Mouse (Mus musculus): Measurements from ENCODE around the gene Arhgef11. TPM values are rescaled to one million over a fixed set of nuclear protein-coding genes. Genes with fewer than 3 reads are reported as not detected.

Gene Arhgef11
- total RNA-seq, 2 experiments from 2014 or later, result 49.4 to 51.3 TPM

Small RNA genes within 50 kb of the gene (microRNA-seq; reads per million reads assigned to microRNA genes)
- 0 to 0.20 reads per million in 2 experiments for gene Gm24109

Other genes starting within 250 kb of the Arhgef11 start
- under 1 TPM; 0.32 to 0.33 TPM for gene Fcrl1, start 241.2 kb upstream of the Arhgef11 start, total RNA-seq (2021)
- gene Fcrl5, start 181.8 kb upstream of the Arhgef11 start, total RNA-seq (2021), result under 1 TPM in 1 of 2 experiments, not detected in 1; 0.11 TPM
- gene Etv3, start 92.2 kb upstream of the Arhgef11 start, total RNA-seq (2021), result 10 to 100 TPM; 14.4 to 18.0 TPM
- 1 to 10 TPM in 1 of 2 experiments, under 1 TPM in 1; 0.80 to 2.3 TPM for gene Lrrc71, start 131.1 kb downstream of the Arhgef11 start, total RNA-seq (2021)
- gene Ntrk1, start 177.6 kb downstream of the Arhgef11 start, total RNA-seq (2021), result under 1 TPM; 0.41 to 0.42 TPM
- under 1 TPM; 0.29 to 0.30 TPM for gene Insrr, start 179.4 kb downstream of the Arhgef11 start, total RNA-seq (2021)
- gene Pear1, start 206.7 kb downstream of the Arhgef11 start, total RNA-seq (2021), result 1 to 10 TPM; 9.9 TPM
- not detected for gene Sh2d2a, start 229.2 kb downstream of the Arhgef11 start, total RNA-seq (2021)